Mouse (Mus musculus) ES-E14 (cell line): Measurements from ENCODE around the gene Cabp4. TPM values are rescaled to one million over a fixed set of nuclear protein-coding genes. Genes with fewer than 3 reads are reported as not detected.

Experiments
- DNase-seq: peaks from one replicate; pipeline ENCODE4 v3.0.0-alpha.2; 2013; ENCODE audit warnings: low read depth, low spot score
- H3K27ac ChIP-seq: 2 replicates; pipeline ENCODE4 v1.5.1; 2012; ENCODE audit warnings: low read depth, mild to moderate bottlenecking, low read length, moderate library complexity, mixed read lengths; ENCODE audit not compliant: poor library complexity, insufficient read depth, severe bottlenecking
- H3K36me3 ChIP-seq: 2 replicates; pipeline ENCODE4 v1.6.1; 2012; ENCODE audit warnings: mild to moderate bottlenecking, low read length, moderate library complexity, mixed read lengths; ENCODE audit not compliant: control insufficient read depth, poor library complexity, insufficient read depth, severe bottlenecking
- H3K4me1 ChIP-seq, 2 experiments: fragments of 150-350 bp in 1 of 2; sonication (generic) in 1 of 2; 2 replicates each; pipeline ENCODE4 v1.6.1; 2012; ENCODE audit warnings: low read length in 2 of 2, mild to moderate bottlenecking in 1 of 2, mixed read lengths in 1 of 2; ENCODE audit not compliant: control insufficient read depth in 2 of 2, insufficient read depth in 2 of 2, poor library complexity in 1 of 2
- H3K4me3 ChIP-seq, 2 experiments: fragments of 150-350 bp in 1 of 2; sonication (generic) in 1 of 2; 2 replicates each; pipeline ENCODE4 v1.5.1; 2012; ENCODE audit warnings: low read length in 2 of 2, low read depth in 1 of 2, mild to moderate bottlenecking in 1 of 2, mixed read lengths in 1 of 2; ENCODE audit not compliant: insufficient read depth in 1 of 2, poor library complexity in 1 of 2, severe bottlenecking in 1 of 2
- H3K9ac ChIP-seq: 2 replicates; pipeline ENCODE4 v1.6.1; 2012; ENCODE audit warnings: low read depth, mild to moderate bottlenecking, low read length, mixed read lengths; ENCODE audit not compliant: poor library complexity, insufficient read depth, severe bottlenecking
- H3K9me3 ChIP-seq: fragments of 150-350 bp; sonication (generic); 2 replicates; pipeline ENCODE4 v1.6.1; 2012; ENCODE audit warnings: low read depth, mild to moderate bottlenecking, low read length; ENCODE audit not compliant: control insufficient read depth, insufficient read depth
- CHD2 ChIP-seq: IDR thresholded peaks from 2 replicates; pipeline ENCODE4 v1.6.1; 2014; ENCODE audit warnings: mild to moderate bottlenecking, low read depth, low read length, inconsistent platforms
- HCFC1 ChIP-seq: IDR thresholded peaks from 2 replicates; pipeline ENCODE4 v1.6.1; 2012; ENCODE audit warnings: low read length, inconsistent platforms, borderline replicate concordance; ENCODE audit not compliant: insufficient read depth
- MAFK ChIP-seq: IDR thresholded peaks from 2 replicates; pipeline ENCODE4 v1.6.1; 2014; ENCODE audit warnings: mild to moderate bottlenecking, low read depth, low read length, inconsistent platforms; ENCODE audit not compliant: insufficient read depth
- ZC3H11A ChIP-seq: IDR thresholded peaks from 2 replicates; pipeline ENCODE4 v1.6.1; 2012; ENCODE audit warnings: low read depth, mild to moderate bottlenecking, inconsistent platforms, low read length, borderline replicate concordance
- ZNF384 ChIP-seq: IDR thresholded peaks from 2 replicates; pipeline ENCODE4 v1.6.1; 2012; ENCODE audit warnings: low read depth, low read length, inconsistent platforms
- in situ Hi-C, 2 experiments: fragments of 600-800 bp; cut with MboI; formaldehyde crosslinking; loops; one replicate each; pipeline ENCODE4 v1.15.1; 2025; ENCODE audit warnings: low sequenced_read_pairs in 2 of 2, inconsistent platforms in 1 of 2; ENCODE audit not compliant: unreplicated experiment in 2 of 2
- total RNA-seq: library from RNA; depleted of rRNA; stranded (reverse); fragments of 300-350 nt; gene quantifications from 2 replicates; pipeline ENCODE4 v1.2.3, GENCODE M21; 2012

The Cabp4 gene
- total RNA-seq, 1 experiment, result 1.8 TPM

DNA sequence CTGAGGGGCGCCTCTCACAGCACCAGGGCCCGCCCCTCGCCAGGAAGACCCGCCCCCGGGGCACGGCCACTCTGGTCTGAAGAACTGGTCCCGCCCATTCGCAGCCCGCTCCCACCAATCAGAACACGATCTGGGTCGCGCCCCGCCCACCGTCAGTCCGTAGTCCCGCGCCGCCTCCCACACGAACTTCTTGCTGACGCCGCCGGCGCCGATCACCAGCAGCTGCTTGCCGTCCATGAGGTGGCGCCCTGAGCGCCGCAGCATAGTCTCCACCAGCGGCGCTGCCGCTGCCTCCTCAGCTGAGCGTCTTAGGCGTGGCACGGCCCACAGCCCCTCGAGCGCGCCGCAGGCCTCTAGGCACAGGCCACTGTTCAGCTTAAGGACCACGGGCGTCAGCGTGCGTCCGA, 25.5 kb upstream of the Cabp4 start:
- Histone ChIP-seq H3K9me3 (no peaks in the 10 kb centered on the region), H3K4me1 (peaks cover 0 to 24% of the 10 kb centered on the region in 2 experiments; a peak in 1 of 4 replicates), H3K9ac (peak overlapping the region; percentile 72), H3K4me3 (peak overlapping the region; percentile 63 to 88), H3K36me3 (no peaks in the 10 kb centered on the region), H3K27ac (no peak overlapping the region)
- TF ChIP-seq CHD2 (no peak), ZNF384 (no peak), ZC3H11A (0 out of 2 replicates have a peak, but pooled peaks have one; percentile 27), MAFK (0 out of 2 replicates have a peak, but pooled peaks have one; percentile 56), HCFC1 (peak; percentile 74)
- in situ Hi-C loops, result no loop called here
- DNase-seq, result peak; percentile 95

DNA sequence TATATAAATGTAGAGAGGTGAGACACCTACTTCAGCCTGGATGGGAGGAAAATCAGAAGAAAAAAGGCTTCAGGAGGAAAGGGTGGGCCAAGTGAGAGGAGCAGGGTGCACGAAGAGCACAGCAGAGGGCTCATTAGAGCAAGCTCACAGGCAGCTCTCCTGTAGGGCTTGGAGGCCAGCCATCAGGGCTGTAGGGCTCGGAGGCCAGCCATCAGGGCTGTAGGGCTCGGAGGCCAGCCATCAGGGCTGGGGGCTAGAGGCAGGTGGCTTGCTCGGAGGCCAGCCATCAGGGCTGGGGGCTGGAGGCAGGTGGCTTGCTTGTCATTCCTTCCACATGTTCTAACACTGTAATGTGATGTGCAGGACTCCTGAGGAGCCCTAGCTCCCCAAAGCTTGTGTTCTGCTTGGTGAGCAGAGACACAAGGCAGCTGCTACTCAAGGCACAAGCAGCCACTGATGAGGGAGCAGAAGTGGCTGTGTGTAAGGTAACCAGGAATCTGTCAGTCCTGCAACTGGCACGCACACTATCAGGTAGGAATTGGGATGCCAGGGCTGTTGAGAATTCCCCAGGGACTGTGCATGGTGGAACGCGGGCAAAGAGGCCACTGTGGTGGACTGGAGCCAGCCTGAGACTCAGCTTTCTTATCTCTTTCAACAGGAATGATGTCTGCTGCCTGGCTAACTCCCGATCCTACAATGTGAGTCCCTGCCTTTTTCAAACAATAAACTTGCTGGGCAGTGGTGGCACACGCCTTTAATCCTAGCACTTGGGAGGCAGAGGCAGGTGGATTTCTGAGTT, 23.0 kb upstream of the Cabp4 start:
- Histone ChIP-seq H3K27ac (no peak overlapping the region), H3K4me3 (no peak overlapping the region), H3K4me1 (peaks cover 0 to 25% of the 10 kb centered on the region in 2 experiments; a peak in 1 of 4 replicates), H3K9me3 (no peaks in the 10 kb centered on the region), H3K36me3 (no peaks in the 10 kb centered on the region), H3K9ac (no peak overlapping the region)
- in situ Hi-C loops, result no loop called here
- no peak for DNase-seq
- no peak for TF ChIP-seq HCFC1
- no peak for TF ChIP-seq CHD2
- no peak for TF ChIP-seq ZNF384
- TF ChIP-seq MAFK, result no peak
- TF ChIP-seq ZC3H11A, result no peak

DNA sequence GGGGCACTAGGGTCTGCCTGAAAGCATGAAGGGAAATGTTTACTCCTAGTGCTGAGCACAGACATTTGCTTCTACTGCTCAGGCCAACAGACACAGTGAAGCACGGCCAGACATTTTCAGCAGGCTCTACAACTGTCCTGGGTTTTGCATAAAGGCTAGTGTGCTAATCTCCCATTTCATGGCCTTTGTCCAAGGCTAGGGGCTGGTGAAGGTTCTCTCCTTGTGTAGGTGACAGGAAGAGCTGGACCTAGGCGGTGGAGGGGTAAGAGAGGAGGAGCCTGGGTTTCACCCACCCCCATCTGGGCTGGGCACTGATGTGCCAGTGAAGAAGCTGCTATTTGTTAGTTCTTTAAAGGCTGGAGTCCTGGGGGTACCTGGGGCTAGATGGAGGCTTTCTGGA, 20.9 kb upstream of the Cabp4 start:
- peaks cover 0 to 17% of the 10 kb centered on the region in 2 experiments; a peak in 1 of 4 replicates for H3K4me1 ChIP-seq
- in situ Hi-C loops, result no loop called here
- no peak overlapping the region for H3K27ac ChIP-seq
- no peak overlapping the region for H3K9ac ChIP-seq
- no peak for DNase-seq
- peaks cover 1% of the 10 kb centered on the region; the same call in 1 of the 2 replicates for H3K36me3 ChIP-seq
- TF ChIP-seq CHD2, result no peak
- TF ChIP-seq MAFK, result no peak
- no peak for TF ChIP-seq ZC3H11A
- no peak for TF ChIP-seq HCFC1
- no peak for TF ChIP-seq ZNF384
- H3K4me3 ChIP-seq, result no peak overlapping the region
- no peaks in the 10 kb centered on the region for H3K9me3 ChIP-seq

DNA sequence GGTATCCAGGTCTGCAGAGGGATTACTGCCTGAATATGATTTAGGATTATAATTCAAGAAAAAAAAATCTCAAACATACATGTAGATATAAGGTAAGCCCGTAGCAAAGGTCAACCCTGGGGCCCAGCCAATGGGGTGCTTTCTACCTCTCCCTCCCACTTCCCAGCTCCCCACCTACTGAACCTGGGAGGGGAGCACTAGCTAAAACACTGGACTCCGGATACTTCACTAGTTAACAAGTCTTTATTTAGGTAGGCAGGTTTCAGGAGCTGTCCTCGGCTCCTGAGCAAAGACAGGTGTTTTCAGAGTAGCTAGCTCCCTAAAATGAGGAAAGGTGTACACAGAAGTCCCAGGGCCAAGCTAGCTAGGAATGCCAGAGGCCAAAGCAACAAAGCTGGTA, 20.3 kb upstream of the Cabp4 start:
- in situ Hi-C loops, result no loop called here
- Histone ChIP-seq H3K4me1 (peaks cover 0 to 17% of the 10 kb centered on the region in 2 experiments; a peak in 1 of 4 replicates), H3K27ac (no peak overlapping the region), H3K4me3 (no peak overlapping the region), H3K36me3 (peaks cover 4% of the 10 kb centered on the region; the same call in 1 of the 2 replicates), H3K9me3 (no peaks in the 10 kb centered on the region), H3K9ac (no peak overlapping the region)
- no peak for DNase-seq
- TF ChIP-seq ZNF384, result no peak
- TF ChIP-seq MAFK, result no peak
- no peak for TF ChIP-seq ZC3H11A
- no peak for TF ChIP-seq CHD2
- no peak for TF ChIP-seq HCFC1

DNA sequence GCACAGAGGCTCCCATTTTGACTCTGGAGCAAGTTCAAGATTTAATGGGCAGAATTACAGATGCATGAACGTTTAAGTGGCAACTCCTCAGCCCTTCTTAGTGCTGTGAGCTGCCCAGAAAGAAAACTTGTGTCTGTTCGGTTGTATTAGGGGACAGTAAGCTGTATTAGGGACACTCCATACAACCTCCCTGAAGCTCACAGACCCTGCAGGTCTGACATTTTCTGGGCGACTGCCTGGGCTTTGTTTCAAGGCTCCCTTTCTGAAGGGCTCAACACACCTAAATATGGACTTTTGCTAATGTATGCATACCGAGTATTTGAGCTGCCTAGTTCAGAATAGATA, 19.7 kb upstream of the Cabp4 start:
- no peak for DNase-seq
- Histone ChIP-seq H3K9ac (peak overlapping the region; percentile 69), H3K36me3 (peaks cover 9% of the 10 kb centered on the region), H3K9me3 (no peaks in the 10 kb centered on the region), H3K4me1 (peaks cover 0 to 17% of the 10 kb centered on the region in 2 experiments; a peak in 1 of 4 replicates), H3K27ac (no peak overlapping the region), H3K4me3 (peak overlapping the region; percentile 87 to 95)
- no peak for TF ChIP-seq ZNF384
- TF ChIP-seq HCFC1, result no peak
- TF ChIP-seq CHD2, result no peak
- TF ChIP-seq ZC3H11A, result no peak
- no peak for TF ChIP-seq MAFK
- in situ Hi-C loops, result no loop called here
